Mouse (Mus musculus) liver, embryonic 13.5 days (tissue): ENCODE measurements around the gene Atp6v1f. TPM values are rescaled to one million over a fixed set of nuclear protein-coding genes. Genes with fewer than 3 reads are reported as not detected.

Experiments
- ATAC-seq: fragments of 200-750 bp; cut with Nextera tagmentation; 2 replicates; pipeline ENCODE4 v1.8.0; 2017; ENCODE audit warnings: low read depth, mild to moderate bottlenecking, moderate number of reproducible peaks, moderate library complexity
- DNase-seq: peaks from one replicate; pipeline ENCODE4 v3.0.0; 2022
- H3K27ac ChIP-seq: fragments of 300-500 bp; sonication (generic); 2 replicates; pipeline ENCODE4 v1.5.1; 2015; ENCODE audit warnings: moderate library complexity, mild to moderate bottlenecking, inconsistent platforms
- H3K27me3 ChIP-seq: fragments of 300-500 bp; sonication (generic); 2 replicates; pipeline ENCODE4 v1.6.1; 2015; ENCODE audit warnings: mild to moderate bottlenecking, inconsistent platforms
- H3K36me3 ChIP-seq: fragments of 300-500 bp; sonication (generic); 2 replicates; pipeline ENCODE4 v1.6.1; 2015; ENCODE audit warnings: mild to moderate bottlenecking, inconsistent platforms
- H3K4me1 ChIP-seq: fragments of 300-500 bp; sonication (generic); replicated peaks from 2 replicates; pipeline ENCODE4 v1.6.1; 2015; ENCODE audit warnings: inconsistent platforms
- H3K4me2 ChIP-seq: fragments of 300-500 bp; sonication (generic); 2 replicates; pipeline ENCODE4 v1.6.1; 2015; ENCODE audit warnings: inconsistent platforms, mild to moderate bottlenecking, moderate library complexity
- H3K4me3 ChIP-seq: fragments of 300-500 bp; sonication (generic); replicated peaks from 2 replicates; pipeline ENCODE4 v1.5.1; 2015; ENCODE audit warnings: mild to moderate bottlenecking, inconsistent platforms
- H3K9ac ChIP-seq: fragments of 300-500 bp; sonication (generic); 2 replicates; pipeline ENCODE4 v1.6.1; 2015; ENCODE audit warnings: mild to moderate bottlenecking, inconsistent platforms
- H3K9me3 ChIP-seq: fragments of 300-500 bp; sonication (generic); replicated peaks from 2 replicates; pipeline ENCODE4 v1.6.1; 2016; ENCODE audit warnings: inconsistent platforms
- WGBS: fragments of 180-500 bp; shearing (Covaris S2); methylation state at CpG from one replicate; pipeline ENCODE4 v1.1.7; 2015; ENCODE audit not compliant: insufficient replicate concordance; 5-methylcytosine and 5-hydroxymethylcytosine counted together
- polyA plus RNA-seq: library from polyadenylated mRNA; unstranded; fragments of >200 nt; fragmentation: Nextera tagmentation; extraction: Ambion mirVana; gene quantifications from 2 replicates; pipeline ENCODE4 v1.2.1, GENCODE M21; 2015

Gene Atp6v1f
- 132 and 152 TPM in 2 replicates for polyA plus RNA-seq

DNA sequence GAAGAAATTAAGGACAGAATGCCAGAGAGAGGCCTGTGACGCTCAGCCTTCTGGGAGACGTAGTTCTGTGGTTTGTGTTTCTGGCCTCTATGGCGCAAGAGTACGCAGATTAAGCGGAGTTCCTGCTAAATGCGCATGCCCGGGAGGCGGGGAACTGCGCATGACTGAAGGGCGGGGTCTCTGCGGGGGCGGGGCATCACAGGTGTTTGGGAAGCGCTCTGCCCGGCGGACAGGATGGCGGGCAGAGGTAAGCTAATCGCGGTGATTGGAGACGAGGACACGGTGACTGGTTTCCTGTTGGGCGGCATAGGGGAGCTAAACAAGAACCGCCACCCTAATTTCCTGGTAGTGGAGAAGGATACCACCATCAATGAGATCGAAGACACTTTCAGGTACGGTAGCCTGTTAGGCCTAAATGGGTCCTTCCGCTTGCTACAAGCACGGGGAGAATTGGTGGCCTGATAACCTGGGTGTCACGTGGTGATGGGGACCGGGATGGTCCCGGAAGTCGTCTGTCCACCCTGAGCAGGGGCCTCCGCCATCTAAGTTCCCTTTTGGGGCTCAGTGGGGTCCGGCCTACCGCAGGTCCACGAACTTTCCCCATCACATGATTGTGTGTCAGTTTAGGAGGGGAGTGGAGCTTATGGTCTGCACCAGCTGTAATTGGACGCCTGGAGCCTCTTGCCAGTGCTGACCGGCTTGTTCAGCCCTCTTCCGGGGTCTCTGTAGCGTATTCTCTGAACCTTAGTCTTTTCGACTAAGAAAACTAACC lies at the start of gene Atp6v1f:
Atp6v1f (plus strand) TSS at position 136 of the 772 bp plus-strand sequence.
- ATAC-seq (peak; percentile 92), DNase-seq (peak; percentile 92)
- peaks cover 23% of the 10 kb centered on the region for H3K36me3 ChIP-seq
- H3K27me3 ChIP-seq: no peaks in the 10 kb centered on the region
- peaks cover 11% of the 10 kb centered on the region for H3K4me1 ChIP-seq
- under 1% methylated on average over 39 of the region's 39 CpGs for WGBS
- H3K4me3 ChIP-seq: peak within 1 kb of the TSS; percentile 68
- peak within 1 kb of the TSS; percentile 77 for H3K9ac ChIP-seq
- no peaks in the 10 kb centered on the region for H3K9me3 ChIP-seq
- peak within 1 kb of the TSS; percentile 75 for H3K4me2 ChIP-seq
- H3K27ac ChIP-seq: peak within 1 kb of the TSS; percentile 68

- no peak for ATAC-seq
- Histone ChIP-seq H3K4me3 (no peak overlapping the region), H3K9ac (no peak overlapping the region), H3K27me3 (peaks cover 14% of the 10 kb centered on the region), H3K9me3 (no peaks in the 10 kb centered on the region), H3K36me3 (no peaks in the 10 kb centered on the region), H3K4me1 (no peaks in the 10 kb centered on the region), H3K4me2 (no peak overlapping the region), H3K27ac (no peak overlapping the region)
- 39% methylated on average over 2 of the region's 2 CpGs for WGBS
- no peak for DNase-seq
Observed at GRCm38 (mm10) chr6:29420596-29420995, 46.9 kb upstream of the Atp6v1f start.

- H3K27ac ChIP-seq: no peak overlapping the region
- H3K4me2 ChIP-seq: no peak overlapping the region
- H3K36me3 ChIP-seq: no peaks in the 10 kb centered on the region
- H3K4me3 ChIP-seq: no peak overlapping the region
- H3K9me3 ChIP-seq: no peaks in the 10 kb centered on the region
- ATAC-seq (no peak), DNase-seq (no peak)
- WGBS: 73% methylated on average over 8 of the region's 8 CpGs
- H3K27me3 ChIP-seq: peaks cover 12% of the 10 kb centered on the region; the same call in 1 of the 2 replicates
- no peak overlapping the region for H3K9ac ChIP-seq
- H3K4me1 ChIP-seq: no peaks in the 10 kb centered on the region
Observed at GRCm38 (mm10) chr6:29425118-29425517, 42.4 kb upstream of the Atp6v1f start.

DNA sequence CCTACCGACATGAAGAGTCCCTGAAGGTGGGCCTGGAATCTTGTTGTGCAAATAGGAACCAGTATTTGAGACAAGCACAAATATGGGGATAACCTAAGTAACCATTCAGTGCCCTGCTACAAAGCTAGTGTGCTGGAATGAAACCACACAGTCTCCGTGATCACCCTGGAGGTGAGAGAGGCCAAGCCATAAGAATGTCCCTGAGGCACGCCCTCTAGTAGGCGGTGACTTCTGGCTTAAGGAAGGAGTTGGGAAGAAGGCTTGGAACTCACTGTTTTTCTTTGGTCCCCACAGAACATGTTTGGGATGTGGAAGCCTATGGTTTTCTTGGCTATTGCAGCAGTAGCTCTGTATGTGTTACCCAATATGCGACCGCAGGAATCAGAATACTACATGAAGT lies 41.2 kb upstream of the Atp6v1f start:
- ATAC-seq (no peak), DNase-seq (no peak)
- H3K4me3 ChIP-seq: no peak overlapping the region
- no peak overlapping the region for H3K27ac ChIP-seq
- H3K4me1 ChIP-seq: no peaks in the 10 kb centered on the region
- no peak overlapping the region for H3K9ac ChIP-seq
- 66% methylated on average over 6 of the region's 6 CpGs for WGBS
- no peaks in the 10 kb centered on the region for H3K36me3 ChIP-seq
- H3K9me3 ChIP-seq: no peaks in the 10 kb centered on the region
- H3K4me2 ChIP-seq: no peak overlapping the region
- H3K27me3 ChIP-seq: peaks cover 24% of the 10 kb centered on the region

DNA sequence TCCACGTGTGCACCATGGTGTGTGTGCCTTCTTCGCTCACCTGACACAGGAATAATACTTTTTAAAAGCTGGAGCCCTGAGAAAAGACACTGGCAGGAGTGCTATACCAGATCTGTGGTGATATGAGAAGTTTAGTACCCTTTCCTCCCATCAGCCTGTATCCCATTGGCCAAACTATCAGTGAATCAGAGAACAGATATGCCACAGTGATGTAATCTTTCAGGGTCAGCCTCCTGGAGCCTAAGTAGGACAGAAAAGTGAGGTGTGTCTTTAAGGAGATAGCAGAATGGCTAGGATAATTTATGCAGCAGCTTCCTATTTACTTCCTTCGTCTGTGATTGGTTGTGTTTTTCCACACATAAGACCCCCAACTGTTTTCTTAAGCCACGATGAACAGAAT lies 39.3 kb upstream of the Atp6v1f start:
- no peak overlapping the region for H3K4me2 ChIP-seq
- H3K27ac ChIP-seq: no peak overlapping the region
- no peak for DNase-seq
- H3K4me3 ChIP-seq: no peak overlapping the region
- WGBS: 46% methylated on average over 4 of the region's 4 CpGs
- H3K36me3 ChIP-seq: no peaks in the 10 kb centered on the region
- H3K9me3 ChIP-seq: no peaks in the 10 kb centered on the region
- H3K9ac ChIP-seq: no peak overlapping the region
- ATAC-seq: no peak
- peaks cover 42% of the 10 kb centered on the region for H3K27me3 ChIP-seq
- peaks cover 2% of the 10 kb centered on the region; the same call in 1 of the 2 replicates for H3K4me1 ChIP-seq

DNA sequence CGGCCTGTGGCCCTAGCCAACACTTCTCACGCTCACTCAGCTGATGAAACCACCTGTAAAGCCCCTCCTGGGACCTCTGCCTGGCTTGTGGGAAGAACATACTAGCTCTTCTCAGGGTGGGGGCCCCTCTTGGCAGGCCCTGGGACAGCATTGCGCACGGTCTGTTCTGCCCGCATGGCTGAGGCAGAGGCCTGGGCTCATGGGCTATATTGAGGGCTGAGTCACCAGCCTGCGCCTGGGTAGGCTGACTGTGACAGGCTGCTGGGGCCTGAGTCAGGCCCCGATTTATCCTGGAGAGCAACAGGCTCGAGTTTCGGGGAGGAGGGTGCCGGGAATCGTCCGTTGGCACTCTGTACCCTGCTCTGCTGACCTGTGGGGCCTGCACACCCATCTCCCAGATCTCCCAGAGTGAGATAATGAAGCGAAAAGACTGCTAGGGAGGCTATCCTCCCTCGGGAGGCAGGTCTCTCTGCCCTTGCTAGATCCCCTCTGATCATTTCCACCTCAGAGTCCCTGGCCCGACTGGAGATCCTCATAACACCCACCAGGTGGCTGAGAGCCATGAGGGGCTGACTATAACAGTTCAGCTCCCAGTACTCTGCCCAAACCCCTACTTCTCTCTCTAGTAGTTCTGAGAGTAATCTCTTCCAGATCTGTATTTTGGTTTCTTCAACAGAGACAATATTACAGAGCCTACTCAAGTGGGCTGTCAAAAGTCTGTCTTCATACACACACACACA lies 36.7 kb upstream of the Atp6v1f start:
- 45% methylated on average over 15 of the region's 15 CpGs for WGBS
- Histone ChIP-seq H3K4me3 (no peak overlapping the region), H3K4me1 (peaks cover 23% of the 10 kb centered on the region), H3K9ac (no peak overlapping the region), H3K9me3 (no peaks in the 10 kb centered on the region), H3K27ac (no peak overlapping the region), H3K27me3 (peaks cover 69% of the 10 kb centered on the region), H3K4me2 (no peak overlapping the region), H3K36me3 (no peaks in the 10 kb centered on the region)
- no peak for ATAC-seq
- DNase-seq: no peak

- H3K9ac ChIP-seq: no peak overlapping the region
- no peak for DNase-seq
- peaks cover 75% of the 10 kb centered on the region for H3K27me3 ChIP-seq
- H3K4me1 ChIP-seq: peaks cover 24% of the 10 kb centered on the region
- no peak overlapping the region for H3K4me3 ChIP-seq
- H3K36me3 ChIP-seq: no peaks in the 10 kb centered on the region
- H3K4me2 ChIP-seq: no peak overlapping the region
- no peaks in the 10 kb centered on the region for H3K9me3 ChIP-seq
- WGBS: 29% methylated on average over 5 of the region's 5 CpGs
- H3K27ac ChIP-seq: no peak overlapping the region
- ATAC-seq: no peak
Observed at GRCm38 (mm10) chr6:29431473-29431872, 36.0 kb upstream of the Atp6v1f start.

GRCm38 (mm10) chr6:29432156-29432555 lies 35.4 kb upstream of the Atp6v1f start:
- Histone ChIP-seq H3K4me1 (peaks cover 24% of the 10 kb centered on the region), H3K27ac (no peak overlapping the region), H3K9ac (no peak overlapping the region), H3K4me2 (no peak overlapping the region), H3K4me3 (no peak overlapping the region), H3K36me3 (no peaks in the 10 kb centered on the region), H3K27me3 (peaks cover 82% of the 10 kb centered on the region), H3K9me3 (no peaks in the 10 kb centered on the region)
- DNase-seq (no peak), ATAC-seq (no peak)
- 56% methylated on average over 3 of the region's 3 CpGs for WGBS

GRCm38 (mm10) chr6:29432676-29433037 lies 34.9 kb upstream of the Atp6v1f start:
- Histone ChIP-seq H3K9me3 (no peaks in the 10 kb centered on the region), H3K4me3 (peak overlapping the region; percentile 44), H3K4me1 (peaks cover 24% of the 10 kb centered on the region), H3K36me3 (no peaks in the 10 kb centered on the region), H3K27me3 (peaks cover 83% of the 10 kb centered on the region), H3K27ac (no peak overlapping the region), H3K4me2 (peak overlapping the region; percentile 58), H3K9ac (no peak overlapping the region)
- no peak for DNase-seq
- ATAC-seq: no peak

GRCm38 (mm10) chr6:29433038-29433803 lies 34.3 kb upstream of the Atp6v1f start, which contains the start of gene Flnc:
Flnc (plus strand) TSS chr6:29433256.
- H3K9me3 ChIP-seq: no peaks in the 10 kb centered on the region
- 2% methylated on average over 65 of the region's 77 CpGs for WGBS
- H3K4me3 ChIP-seq: peak within 1 kb of the TSS; percentile 44
- DNase-seq (no peak), ATAC-seq (no peak)
- peak within 1 kb of the TSS; percentile 15; the same call in 1 of the 2 replicates for H3K9ac ChIP-seq
- peaks cover 24% of the 10 kb centered on the region for H3K4me1 ChIP-seq
- peaks cover 87% of the 10 kb centered on the region for H3K27me3 ChIP-seq
- H3K36me3 ChIP-seq: no peaks in the 10 kb centered on the region
- peak within 1 kb of the TSS; percentile 58 for H3K4me2 ChIP-seq
- H3K27ac ChIP-seq: no peak within 1 kb of the TSS
